Mouse (Mus musculus): ENCODE results near the gene Gpr34.

The Gpr34 gene

GRCm38 (mm10) chrX:13673001-13673400 is 41.1 kb downstream of the Gpr34 start:
- no peak for DNase-seq (ENCODE audit: low spot score)

GRCm38 (mm10) chrX:13681748-13682147 is 49.9 kb downstream of the Gpr34 start:
- DNase-seq (ENCODE audit: low spot score): no peak

- DNase-seq (ENCODE audit: low spot score): no peak
Observed at GRCm38 (mm10) chrX:13686589-13686988, 54.7 kb downstream of the Gpr34 start.

- DNase-seq (ENCODE audit: low spot score): no peak
Observed at GRCm38 (mm10) chrX:13688356-13688755, 56.5 kb downstream of the Gpr34 start.

All from MN1 (cell line).